Mouse (Mus musculus) frontal cortex, postnatal 36 days (tissue): ENCODE results near the gene Myh6.

ENCODE experiments used
- DNase-seq, 2 experiments: peaks; one replicate each; pipeline ENCODE4 v3.0.0; 2022; ENCODE audit warnings: low spot score in 2 of 2

Gene Myh6

DNA sequence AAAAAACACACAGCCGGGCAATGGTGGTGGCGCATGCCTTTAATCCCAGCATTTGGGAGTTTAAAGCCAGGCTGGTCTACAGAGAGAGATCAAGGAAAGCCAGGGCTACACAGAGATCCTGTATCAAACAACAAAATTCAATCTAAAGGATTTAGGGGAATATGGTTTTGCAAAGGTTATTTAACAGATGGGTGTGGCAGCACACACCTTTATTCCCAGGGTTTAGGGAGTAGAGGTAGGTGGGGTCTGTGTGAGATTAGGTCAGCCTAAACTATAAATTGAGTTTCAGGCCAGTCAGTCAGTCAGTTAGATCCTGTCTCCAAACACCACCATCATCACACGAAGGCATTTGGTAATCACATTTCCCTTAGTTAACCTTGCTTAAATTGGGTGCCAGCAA lies 74.5 kb downstream of the Myh6 start, which contains the start of gene Pabpn1:
Gene Pabpn1 (plus strand): TSS at position 301 of the 400 bp plus-strand sequence.
- no peak for DNase-seq
